Mouse (Mus musculus) lung, embryonic 14.5 days (tissue): Measurements from ENCODE around the gene Nap1l4. TPM values are rescaled to one million over a fixed set of nuclear protein-coding genes. Genes with fewer than 3 reads are reported as not detected.

Experiments used
- ATAC-seq: fragments of 200-750 bp; cut with Nextera tagmentation; 2 replicates; pipeline ENCODE4 v1.8.0; 2017; ENCODE audit warnings: mild to moderate bottlenecking, moderate TSS enrichment, moderate library complexity; ENCODE audit not compliant: insufficient read depth
- DNase-seq: peaks from one replicate; pipeline ENCODE4 v3.0.0-alpha.2; 2015
- H3K27ac ChIP-seq: fragments of 300-500 bp; sonication (generic); 2 replicates; pipeline ENCODE4 v1.5.1; 2014; ENCODE audit warnings: low read depth, mild to moderate bottlenecking, moderate library complexity
- H3K27me3 ChIP-seq: fragments of 300-500 bp; sonication (generic); 2 replicates; pipeline ENCODE4 v1.6.1; 2014; ENCODE audit warnings: low read length, control low read depth; ENCODE audit not compliant: insufficient read depth
- H3K36me3 ChIP-seq: fragments of 300-500 bp; sonication (generic); 2 replicates; pipeline ENCODE4 v1.6.1; 2014; ENCODE audit warnings: control low read depth; ENCODE audit not compliant: insufficient read depth
- H3K4me1 ChIP-seq: fragments of 300-500 bp; sonication (generic); 2 replicates; pipeline ENCODE4 v1.6.1; 2014; ENCODE audit warnings: antibody characterized with exemption, control low read depth; ENCODE audit not compliant: insufficient read depth
- H3K4me2 ChIP-seq: fragments of 300-500 bp; sonication (generic); 2 replicates; pipeline ENCODE4 v1.6.1; 2014; ENCODE audit warnings: mild to moderate bottlenecking
- H3K4me3 ChIP-seq: fragments of 300-500 bp; sonication (generic); 2 replicates; pipeline ENCODE4 v1.5.1; 2014; ENCODE audit warnings: low read depth, low read length
- H3K9ac ChIP-seq: fragments of 300-500 bp; sonication (generic); 2 replicates; pipeline ENCODE4 v1.6.1; 2014
- H3K9me3 ChIP-seq: fragments of 300-500 bp; sonication (generic); 2 replicates; pipeline ENCODE4 v1.6.1; 2016; ENCODE audit warnings: low read depth, low read length, control low read depth
- CTCF ChIP-seq: IDR thresholded peaks from 2 replicates; pipeline ENCODE4 v1.5.1; 2016; ENCODE audit warnings: antibody characterized with exemption, low read depth
- WGBS: fragments of 180-500 bp; shearing (Covaris S2); extraction: QIAGEN DNeasy Blood & Tissue Kit; methylation state at CpG from one replicate; pipeline ENCODE4 v1.1.7; 2014; 5-methylcytosine and 5-hydroxymethylcytosine counted together
- polyA plus RNA-seq: library from polyadenylated mRNA; unstranded; fragments of >200 nt; fragmentation: Nextera tagmentation; extraction: Ambion mirVana; gene quantifications from 2 replicates; pipeline ENCODE4 v1.2.1, GENCODE M21; 2014

Nap1l4 gene
- 132 and 141 TPM in 2 replicates for polyA plus RNA-seq

DNA sequence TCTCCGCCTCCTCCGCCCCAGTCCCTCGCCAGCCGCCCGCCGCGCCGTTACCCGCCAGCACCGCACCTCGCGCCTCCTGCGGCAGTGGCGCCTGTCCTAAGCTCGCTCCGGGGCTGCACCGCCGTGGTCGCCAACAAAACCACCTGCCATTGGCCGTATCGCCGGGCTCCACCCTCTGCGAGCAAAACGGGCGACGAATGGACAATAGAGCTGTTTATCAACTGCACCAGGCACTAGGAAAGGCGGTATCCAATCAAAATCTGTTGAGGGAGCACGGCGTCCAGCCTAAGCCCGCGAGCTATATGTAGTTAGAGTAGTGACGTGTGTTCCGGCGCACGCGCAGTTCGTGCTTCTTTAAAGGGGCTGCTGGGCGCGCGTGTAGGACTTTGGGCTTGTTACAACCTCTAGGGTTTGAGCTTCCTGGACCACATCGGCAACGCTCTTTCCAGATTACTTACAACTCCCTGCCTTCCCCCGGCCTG lies at the start of gene Nap1l4:
TSS of gene Nap1l4 (minus strand) at position 131 of the 482 bp plus-strand sequence.
- Histone ChIP-seq H3K9ac (peak within 1 kb of the TSS; percentile 91), H3K36me3 (peaks cover 2% of the 10 kb centered on the region; the same call in 1 of the 2 replicates), H3K27ac (peak within 1 kb of the TSS; percentile 93), H3K27me3 (no peaks in the 10 kb centered on the region), H3K4me2 (peak within 1 kb of the TSS; percentile 78), H3K4me3 (peak within 1 kb of the TSS; percentile 95), H3K4me1 (peaks cover 8% of the 10 kb centered on the region), H3K9me3 (no peaks in the 10 kb centered on the region)
- WGBS = under 1% methylated on average over 40 of the region's 43 CpGs
- ATAC-seq = peak; percentile 100
- TF ChIP-seq CTCF = no peak
- DNase-seq = peak; percentile 100

DNA sequence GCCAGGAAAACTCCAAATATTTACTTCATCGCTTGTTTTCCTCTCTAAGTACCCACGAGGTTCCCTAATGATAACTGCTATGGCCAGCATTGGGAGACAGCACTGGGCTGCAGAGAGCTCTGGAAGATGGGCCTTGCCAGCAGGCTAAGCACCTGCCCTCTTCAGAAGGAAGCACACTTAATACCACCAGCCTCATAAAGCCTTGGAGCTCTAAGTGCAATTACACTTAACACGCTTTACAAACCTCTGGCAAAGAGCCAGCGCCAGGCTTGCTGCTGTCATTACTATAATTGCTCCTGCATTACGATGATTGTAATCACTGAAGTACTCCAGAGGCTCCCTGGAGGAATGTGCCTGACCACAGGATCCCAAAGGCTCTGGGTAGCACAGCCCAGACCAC lies 46.0 kb upstream of the Nap1l4 start:
- peaks cover 47% of the 10 kb centered on the region for H3K36me3 ChIP-seq
- ATAC-seq (no peak), DNase-seq (no peak)
- no peak overlapping the region for H3K27ac ChIP-seq
- H3K4me2 ChIP-seq = no peak overlapping the region
- peaks cover 8% of the 10 kb centered on the region for H3K4me1 ChIP-seq
- WGBS = 71% methylated on average over 5 of the region's 5 CpGs
- H3K9ac ChIP-seq = no peak overlapping the region
- no peak for TF ChIP-seq CTCF
- no peaks in the 10 kb centered on the region for H3K27me3 ChIP-seq
- no peaks in the 10 kb centered on the region for H3K9me3 ChIP-seq
- H3K4me3 ChIP-seq = no peak overlapping the region

DNA sequence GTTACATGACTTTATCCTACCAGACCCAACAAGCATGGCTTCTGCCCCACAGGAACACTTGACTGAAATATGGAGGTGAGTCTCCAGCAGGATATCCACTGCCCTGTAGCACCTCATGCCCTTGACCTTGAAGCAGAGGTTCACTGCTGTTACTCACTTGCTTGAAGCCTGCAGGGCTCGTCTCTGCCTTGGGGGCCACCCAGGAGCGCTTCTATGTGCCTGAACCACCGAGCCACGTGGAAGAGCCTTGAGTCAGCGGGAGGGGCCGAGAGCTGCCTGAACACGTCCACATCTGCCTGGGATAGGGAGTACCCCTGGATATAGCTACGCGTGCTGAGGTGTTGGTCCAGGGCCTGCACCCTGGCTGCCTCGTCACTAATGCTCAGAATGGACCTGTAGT lies 43.3 kb upstream of the Nap1l4 start:
- no peaks in the 10 kb centered on the region for H3K9me3 ChIP-seq
- H3K4me2 ChIP-seq = no peak overlapping the region
- H3K9ac ChIP-seq = no peak overlapping the region
- peaks cover 69% of the 10 kb centered on the region for H3K36me3 ChIP-seq
- no peak overlapping the region for H3K4me3 ChIP-seq
- no peak for TF ChIP-seq CTCF
- DNase-seq (no peak), ATAC-seq (no peak)
- no peak overlapping the region for H3K27ac ChIP-seq
- no peaks in the 10 kb centered on the region for H3K27me3 ChIP-seq
- 90% methylated on average over 10 of the region's 10 CpGs for whole genome bisulfite sequencing
- H3K4me1 ChIP-seq = no peaks in the 10 kb centered on the region

GRCm38 (mm10) chr7:143588006-143588405 lies 39.1 kb upstream of the Nap1l4 start:
- 85% methylated on average over 4 of the region's 4 CpGs for WGBS
- peaks cover 87% of the 10 kb centered on the region for H3K36me3 ChIP-seq

GRCm38 (mm10) chr7:143587586-143587985 lies 38.7 kb upstream of the Nap1l4 start:
- Histone ChIP-seq H3K9me3 (no peaks in the 10 kb centered on the region), H3K36me3 (peaks cover 87% of the 10 kb centered on the region), H3K4me3 (no peak overlapping the region), H3K27me3 (no peaks in the 10 kb centered on the region), H3K9ac (no peak overlapping the region), H3K4me1 (no peaks in the 10 kb centered on the region), H3K4me2 (no peak overlapping the region), H3K27ac (no peak overlapping the region)
- DNase-seq (no peak), ATAC-seq (no peak)
- no peak for TF ChIP-seq CTCF
- WGBS = 78% methylated on average over 5 of the region's 5 CpGs

More at GRCm38 (mm10) chr7:143588006-143588405, 39.1 kb upstream of the Nap1l4 start:
- Histone ChIP-seq H3K9me3 (no peaks in the 10 kb centered on the region), H3K27me3 (no peaks in the 10 kb centered on the region), H3K27ac (no peak overlapping the region), H3K4me1 (no peaks in the 10 kb centered on the region), H3K9ac (no peak overlapping the region), H3K4me3 (no peak overlapping the region), H3K4me2 (no peak overlapping the region)
- no peak for DNase-seq
- TF ChIP-seq CTCF = no peak
- ATAC-seq = no peak

GRCm38 (mm10) chr7:143583956-143584355 lies 35.0 kb upstream of the Nap1l4 start:
- ATAC-seq (peak; percentile 41; the same call in 1 of the 2 replicates), DNase-seq (peak; percentile 72)
- H3K27ac ChIP-seq = no peak overlapping the region
- H3K9me3 ChIP-seq = no peaks in the 10 kb centered on the region
- WGBS = 31% methylated on average over 3 of the region's 3 CpGs
- H3K27me3 ChIP-seq = no peaks in the 10 kb centered on the region
- H3K4me3 ChIP-seq = no peak overlapping the region
- H3K4me2 ChIP-seq = no peak overlapping the region
- peak; percentile 86 for TF ChIP-seq CTCF
- no peak overlapping the region for H3K9ac ChIP-seq
- H3K4me1 ChIP-seq = no peaks in the 10 kb centered on the region
- H3K36me3 ChIP-seq = peaks cover 89% of the 10 kb centered on the region

DNA sequence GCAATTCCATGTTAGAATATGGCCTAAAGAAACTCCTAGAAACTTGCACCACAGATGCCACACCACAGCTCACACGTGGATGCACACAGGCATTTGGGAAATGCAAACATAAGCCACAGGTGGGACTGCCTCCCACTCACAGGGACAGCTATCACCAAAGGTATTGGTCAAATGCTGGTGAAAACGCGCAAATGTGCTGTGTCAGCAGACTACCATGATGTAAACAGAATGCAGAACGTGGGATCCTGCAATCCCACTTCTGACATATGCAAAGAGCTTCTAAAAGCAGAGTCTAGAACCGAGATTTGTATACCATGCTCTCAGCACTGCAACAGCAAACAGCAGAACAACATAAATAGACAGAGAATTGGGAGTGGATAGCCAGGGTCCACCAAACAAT lies 34.1 kb upstream of the Nap1l4 start:
- Histone ChIP-seq H3K36me3 (peaks cover 89% of the 10 kb centered on the region), H3K4me3 (no peak overlapping the region), H3K27me3 (no peaks in the 10 kb centered on the region), H3K4me1 (no peaks in the 10 kb centered on the region), H3K9me3 (no peaks in the 10 kb centered on the region), H3K9ac (no peak overlapping the region), H3K4me2 (no peak overlapping the region), H3K27ac (no peak overlapping the region)
- DNase-seq = no peak
- 83% methylated on average over 5 of the region's 5 CpGs for WGBS
- ATAC-seq = no peak
- TF ChIP-seq CTCF = no peak

DNA sequence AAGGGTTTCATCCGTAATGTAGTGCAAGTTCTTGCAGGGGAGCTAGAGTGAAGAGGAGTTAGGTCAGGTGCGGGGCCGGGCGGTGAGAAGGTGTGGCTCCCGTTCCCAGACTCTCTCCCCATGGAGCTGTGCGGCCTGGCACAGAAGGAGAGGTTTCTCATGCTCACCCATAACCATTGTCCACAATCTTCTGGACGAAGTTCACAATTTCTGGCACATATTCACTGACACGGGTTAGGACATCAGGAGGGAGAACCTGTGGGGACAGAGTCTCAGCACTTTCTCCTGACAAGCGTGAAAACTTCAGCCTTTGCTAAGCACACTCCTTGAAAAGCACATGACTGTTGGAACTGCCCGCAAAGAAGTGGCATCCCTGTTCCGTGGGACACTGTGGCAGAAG lies 26.8 kb upstream of the Nap1l4 start:
- Histone ChIP-seq H3K27me3 (no peaks in the 10 kb centered on the region), H3K4me2 (no peak overlapping the region), H3K4me1 (no peaks in the 10 kb centered on the region), H3K27ac (no peak overlapping the region), H3K36me3 (peaks cover 92% of the 10 kb centered on the region), H3K9me3 (no peaks in the 10 kb centered on the region), H3K4me3 (no peak overlapping the region), H3K9ac (no peak overlapping the region)
- DNase-seq = no peak
- no peak for TF ChIP-seq CTCF
- 89% methylated on average over 11 of the region's 11 CpGs for WGBS
- no peak for ATAC-seq
